Mouse (Mus musculus) stomach, postnatal 0 days (tissue): ENCODE results near the gene Krtcap2. TPM values are rescaled to one million over a fixed set of nuclear protein-coding genes. Genes with fewer than 3 reads are reported as not detected.
A peak's percentile ranks its signal among the peaks of the same experiment; 100 is the strongest.

Experiments
- ATAC-seq: fragments of 200-750 bp; cut with Nextera tagmentation; 2 replicates; pipeline ENCODE4 v1.8.0; 2017; ENCODE audit not compliant: low FRiP score, low TSS enrichment
- DNase-seq: peaks from one replicate; pipeline ENCODE4 v3.0.0-alpha.2; 2016; ENCODE audit warnings: low spot score
- H3K27ac ChIP-seq: fragments of 300-500 bp; sonication (generic); replicated peaks from 2 replicates; pipeline ENCODE4 v1.5.1; 2014; ENCODE audit warnings: mild to moderate bottlenecking, control low read depth
- H3K27me3 ChIP-seq: fragments of 300-500 bp; sonication (generic); 2 replicates; pipeline ENCODE4 v1.6.1; 2014; ENCODE audit warnings: low read length; ENCODE audit not compliant: control insufficient read depth, insufficient read depth
- H3K36me3 ChIP-seq: fragments of 300-500 bp; sonication (generic); 2 replicates; pipeline ENCODE4 v1.6.1; 2014; ENCODE audit warnings: low read length, mixed read lengths; ENCODE audit not compliant: control insufficient read depth, insufficient read depth
- H3K4me1 ChIP-seq: fragments of 300-500 bp; sonication (generic); replicated peaks from 2 replicates; pipeline ENCODE4 v1.6.1; 2014; ENCODE audit warnings: antibody characterized with exemption; ENCODE audit not compliant: control insufficient read depth, insufficient read depth
- H3K4me2 ChIP-seq: fragments of 300-500 bp; sonication (generic); replicated peaks from 2 replicates; pipeline ENCODE4 v1.6.1; 2014; ENCODE audit warnings: low read depth, mild to moderate bottlenecking, control low read depth, moderate library complexity
- H3K4me3 ChIP-seq: fragments of 300-500 bp; sonication (generic); 2 replicates; pipeline ENCODE4 v1.5.1; 2014; ENCODE audit warnings: low read depth, low read length, control low read depth
- H3K9ac ChIP-seq: fragments of 300-500 bp; sonication (generic); 2 replicates; pipeline ENCODE4 v1.6.1; 2014; ENCODE audit warnings: mild to moderate bottlenecking, low read length, control low read depth, mixed read lengths
- H3K9me3 ChIP-seq: fragments of 300-500 bp; sonication (generic); 2 replicates; pipeline ENCODE4 v1.6.1; 2016; ENCODE audit warnings: low read length; ENCODE audit not compliant: control insufficient read depth
- CTCF ChIP-seq: IDR thresholded peaks from 2 replicates; pipeline ENCODE4 v1.5.1; 2016; ENCODE audit warnings: antibody characterized with exemption, low read depth, mild to moderate bottlenecking, moderate library complexity
- EP300 ChIP-seq: optimal IDR thresholded peaks from 2 replicates; pipeline ENCODE3; 2016; ENCODE audit warnings: antibody characterized with exemption
- WGBS: fragments of 180-500 bp; shearing (Covaris S2); extraction: QIAGEN DNeasy Blood & Tissue Kit; methylation state at CpG from one replicate; pipeline ENCODE4 v1.1.7; 2014; 5-methylcytosine and 5-hydroxymethylcytosine counted together
- polyA plus RNA-seq: library from polyadenylated mRNA; unstranded; fragments of >200 nt; fragmentation: Nextera tagmentation; extraction: Ambion mirVana; gene quantifications from 2 replicates; pipeline ENCODE4 v1.2.1, GENCODE M21; 2015

The Krtcap2 gene
- polyA plus RNA-seq, 1 experiment from 2014 or later, result 314 TPM

- Histone ChIP-seq H3K9ac (no peak overlapping the region), H3K4me1 (peaks cover 4% of the 10 kb centered on the region; the same call in 1 of the 2 replicates), H3K9me3 (no peaks in the 10 kb centered on the region), H3K36me3 (no peaks in the 10 kb centered on the region), H3K4me3 (no peak overlapping the region), H3K4me2 (no peak overlapping the region), H3K27me3 (no peaks in the 10 kb centered on the region), H3K27ac (no peak overlapping the region)
- no peak for DNase-seq
- no peak for TF ChIP-seq CTCF
- TF ChIP-seq EP300, result no peak
- ATAC-seq, result no peak
- WGBS, result 69% methylated on average over 5 of the region's 5 CpGs
Observed at GRCm38 (mm10) chr3:89254994-89255393, 9.2 kb downstream of the Krtcap2 start.

DNA sequence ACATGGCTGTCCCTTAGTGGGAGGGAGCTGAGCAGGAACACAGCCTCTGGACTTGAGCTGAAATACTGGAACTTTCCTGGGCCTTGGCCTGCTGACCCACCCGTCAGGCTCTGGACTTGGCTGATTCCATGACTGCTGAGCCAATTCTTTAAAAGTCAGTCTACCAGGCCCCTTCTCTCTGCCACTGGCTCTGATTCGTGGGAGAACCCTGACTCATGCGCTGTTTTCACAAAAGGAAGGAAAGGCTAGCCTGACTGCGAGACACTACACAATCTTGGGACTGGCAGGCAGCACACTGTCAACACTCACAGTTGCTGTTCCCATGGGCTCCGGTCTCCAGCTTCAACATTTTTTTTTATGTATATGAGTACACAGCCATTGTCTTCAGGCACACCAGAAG lies 10.4 kb downstream of the Krtcap2 start:
- Histone ChIP-seq H3K27me3 (no peaks in the 10 kb centered on the region), H3K27ac (no peak overlapping the region), H3K9me3 (no peaks in the 10 kb centered on the region), H3K9ac (no peak overlapping the region), H3K4me2 (no peak overlapping the region), H3K36me3 (no peaks in the 10 kb centered on the region), H3K4me3 (no peak overlapping the region), H3K4me1 (peaks cover 4% of the 10 kb centered on the region; the same call in 1 of the 2 replicates)
- ATAC-seq (no peak), DNase-seq (no peak)
- WGBS, result 69% methylated on average over 5 of the region's 5 CpGs
- TF ChIP-seq EP300 (no peak), CTCF (no peak)

DNA sequence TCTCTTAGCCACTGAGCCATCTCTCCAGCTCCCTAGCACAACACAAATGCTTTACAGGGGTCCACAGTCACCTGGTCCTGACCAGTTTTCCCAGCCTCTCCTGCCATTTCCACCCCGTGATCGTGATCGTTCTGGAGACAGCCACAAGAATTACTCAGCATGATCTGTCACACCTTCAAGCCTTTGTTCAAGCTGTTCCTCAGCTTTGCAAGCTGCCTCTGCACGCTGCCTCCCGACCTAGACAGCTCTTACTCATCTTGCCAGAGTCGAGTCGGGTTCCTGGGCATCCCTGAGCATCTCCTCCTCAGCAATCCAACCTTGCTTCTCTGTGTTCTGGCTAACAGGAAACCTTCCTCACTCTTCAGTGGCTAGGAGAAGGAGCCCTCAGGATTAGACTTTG lies 13.3 kb downstream of the Krtcap2 start, which contains the start of gene Dpm3:
Gene Dpm3 (plus strand): TSS at position 283 of the 400 bp plus-strand sequence.
- Histone ChIP-seq H3K27ac (no peak within 1 kb of the TSS), H3K9ac (no peak within 1 kb of the TSS), H3K27me3 (no peaks in the 10 kb centered on the region), H3K4me2 (no peak within 1 kb of the TSS), H3K4me3 (no peak within 1 kb of the TSS), H3K9me3 (no peaks in the 10 kb centered on the region), H3K4me1 (no peaks in the 10 kb centered on the region), H3K36me3 (no peaks in the 10 kb centered on the region)
- ATAC-seq (no peak), DNase-seq (no peak)
- whole genome bisulfite sequencing, result 34% methylated on average over 7 of the region's 7 CpGs
- TF ChIP-seq EP300 (no peak), CTCF (no peak)

DNA sequence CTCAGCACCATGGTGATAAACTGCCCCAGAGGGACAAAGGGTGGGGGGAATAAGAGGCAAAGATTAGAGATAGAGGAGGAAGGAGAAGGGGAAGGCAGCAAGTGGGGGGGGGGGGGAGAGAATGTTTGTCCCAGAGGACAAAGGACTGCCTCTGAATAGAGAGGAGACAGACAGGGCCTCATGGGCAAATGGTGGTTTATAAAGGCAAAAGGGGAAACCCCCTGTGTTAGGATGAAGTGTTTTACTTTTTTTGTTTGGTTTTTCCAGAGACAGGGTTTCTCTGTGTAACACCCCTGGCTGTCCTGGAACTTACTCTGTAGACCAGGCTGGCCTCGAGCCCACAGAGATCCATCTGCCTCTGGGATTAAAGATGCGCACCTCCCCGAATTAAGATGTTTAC lies 14.4 kb downstream of the Krtcap2 start:
- TF ChIP-seq EP300, result no peak
- no peak for TF ChIP-seq CTCF
- Histone ChIP-seq H3K27ac (no peak overlapping the region), H3K4me2 (no peak overlapping the region), H3K9me3 (no peaks in the 10 kb centered on the region), H3K9ac (no peak overlapping the region), H3K27me3 (no peaks in the 10 kb centered on the region), H3K4me3 (no peak overlapping the region), H3K4me1 (no peaks in the 10 kb centered on the region), H3K36me3 (no peaks in the 10 kb centered on the region)
- no peak for ATAC-seq
- DNase-seq, result no peak
- 52% methylated on average over 3 of the region's 3 CpGs for WGBS

GRCm38 (mm10) chr3:89262417-89262816 lies 16.7 kb downstream of the Krtcap2 start:
- no peaks in the 10 kb centered on the region for H3K4me1 ChIP-seq
- H3K4me2 ChIP-seq, result no peak overlapping the region
- TF ChIP-seq CTCF (no peak), EP300 (no peak)
- no peak overlapping the region for H3K4me3 ChIP-seq
- ATAC-seq, result no peak
- H3K27me3 ChIP-seq, result no peaks in the 10 kb centered on the region
- no peak overlapping the region for H3K27ac ChIP-seq
- no peak overlapping the region for H3K9ac ChIP-seq
- no peak for DNase-seq
- WGBS, result 64% methylated on average over 10 of the region's 10 CpGs
- no peaks in the 10 kb centered on the region for H3K9me3 ChIP-seq
- no peaks in the 10 kb centered on the region for H3K36me3 ChIP-seq

GRCm38 (mm10) chr3:89266439-89266893 lies 20.7 kb downstream of the Krtcap2 start:
- Histone ChIP-seq H3K4me2 (peak overlapping the region; percentile 96), H3K9ac (peak overlapping the region; percentile 81), H3K27me3 (no peaks in the 10 kb centered on the region), H3K9me3 (no peaks in the 10 kb centered on the region), H3K36me3 (no peaks in the 10 kb centered on the region), H3K4me1 (peaks cover 12% of the 10 kb centered on the region), H3K4me3 (peak overlapping the region; percentile 66), H3K27ac (peak overlapping the region; percentile 84)
- no peak for TF ChIP-seq EP300
- TF ChIP-seq CTCF, result no peak
- WGBS, result under 1% methylated on average over 20 of the region's 20 CpGs
- peak; percentile 82 for DNase-seq
- peak; percentile 77 for ATAC-seq
